Mouse (Mus musculus) small intestine, adult 2 months (tissue): ENCODE data around the gene Nav2.

ENCODE experiments used
- CTCF ChIP-seq: fragments of 200-500 bp; IDR thresholded peaks from 2 replicates; pipeline ENCODE4 v1.5.1; 2012; ENCODE audit warnings: low read depth, mild to moderate bottlenecking, control low read depth, inconsistent platforms, low read length, moderate library complexity, mixed read lengths; ENCODE audit not compliant: insufficient replicate concordance, insufficient read length; ENCODE audit errors: extremely low read depth
- POLR2A ChIP-seq: fragments of 200-500 bp; IDR thresholded peaks from 2 replicates; pipeline ENCODE4 v1.6.1; 2012; ENCODE audit warnings: low read depth, mild to moderate bottlenecking, control low read depth, inconsistent platforms, low read length, moderate library complexity

DNA sequence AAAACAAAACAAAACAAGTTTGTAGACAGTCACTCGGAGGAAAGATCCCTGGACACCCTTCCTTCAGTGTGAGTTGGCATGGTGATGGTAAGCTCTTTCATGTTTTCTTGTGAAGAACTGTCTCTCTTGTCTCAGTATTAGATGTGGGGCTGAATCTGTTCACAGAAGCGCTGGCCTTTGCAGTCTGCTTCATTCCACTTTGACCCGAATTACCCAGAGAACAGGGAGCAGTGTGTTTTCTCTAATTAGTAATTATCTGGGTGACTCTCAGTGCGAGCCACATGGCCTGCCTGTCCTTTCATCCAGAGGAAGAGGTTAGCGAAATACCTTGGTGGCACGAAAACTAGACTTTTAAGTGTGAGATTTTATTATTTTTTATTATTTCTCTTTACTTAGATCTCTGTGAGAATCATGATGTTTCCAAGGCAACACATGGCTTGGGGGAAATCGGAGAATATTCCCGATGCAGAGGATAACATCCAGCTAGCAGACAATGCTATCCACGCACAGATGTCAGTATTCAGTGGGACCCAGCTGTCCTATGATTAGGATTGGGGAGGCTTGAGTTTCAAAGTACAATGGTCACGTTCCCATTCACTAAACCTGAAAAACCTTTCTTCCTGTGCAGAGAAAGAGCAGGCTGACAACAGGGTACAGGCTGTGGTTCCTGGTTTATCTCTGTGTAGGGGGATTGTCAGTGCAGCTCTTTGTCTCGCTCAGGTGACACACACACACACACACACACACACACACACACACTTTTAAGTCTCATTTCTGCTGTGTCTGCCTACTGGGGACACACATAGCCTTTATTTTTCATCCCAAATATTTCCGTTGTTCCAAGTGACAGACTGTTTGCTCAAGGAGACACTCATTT, 6.4 kb downstream of the Nav2 start:
- TF ChIP-seq POLR2A (no peak), CTCF (no peak)
